Mouse (Mus musculus) kidney, adult 18-20 months (tissue): ENCODE data around the gene Rabif.

ENCODE experiments used
- DNase-seq: peaks from one replicate; pipeline ENCODE4 v3.0.0; 2021

The Rabif gene

DNA sequence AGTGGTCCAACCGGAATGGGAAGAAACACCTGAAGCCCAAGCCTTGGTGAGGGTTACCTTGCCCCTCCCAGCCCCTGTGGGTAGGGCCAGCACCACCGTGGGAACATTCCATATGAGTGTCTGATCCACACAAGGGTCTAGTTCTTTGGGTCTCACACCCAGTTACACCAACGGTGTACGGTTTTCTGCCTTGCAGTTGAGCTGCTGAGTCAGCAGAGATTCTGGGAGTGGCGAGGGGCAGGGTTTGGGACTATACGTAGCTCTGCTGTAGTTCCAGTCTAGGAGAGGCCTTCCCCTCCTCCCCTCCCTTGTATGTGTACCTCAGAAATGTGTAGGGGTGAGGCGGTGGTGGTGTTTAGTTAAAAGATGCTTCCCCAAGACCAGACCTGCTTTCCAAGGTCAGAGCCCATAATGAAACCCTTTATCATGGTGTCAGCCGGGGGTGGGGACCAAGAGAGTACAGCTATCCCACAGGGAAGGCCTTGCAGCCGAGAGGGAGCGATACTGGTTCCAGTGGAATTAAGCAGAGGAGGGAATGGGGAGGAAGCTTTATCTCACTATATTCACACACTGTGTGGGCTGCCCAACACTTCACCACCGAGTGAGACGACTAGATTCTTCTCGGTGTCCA is 60.9 kb downstream of the Rabif start:
- no peak for DNase-seq

DNA sequence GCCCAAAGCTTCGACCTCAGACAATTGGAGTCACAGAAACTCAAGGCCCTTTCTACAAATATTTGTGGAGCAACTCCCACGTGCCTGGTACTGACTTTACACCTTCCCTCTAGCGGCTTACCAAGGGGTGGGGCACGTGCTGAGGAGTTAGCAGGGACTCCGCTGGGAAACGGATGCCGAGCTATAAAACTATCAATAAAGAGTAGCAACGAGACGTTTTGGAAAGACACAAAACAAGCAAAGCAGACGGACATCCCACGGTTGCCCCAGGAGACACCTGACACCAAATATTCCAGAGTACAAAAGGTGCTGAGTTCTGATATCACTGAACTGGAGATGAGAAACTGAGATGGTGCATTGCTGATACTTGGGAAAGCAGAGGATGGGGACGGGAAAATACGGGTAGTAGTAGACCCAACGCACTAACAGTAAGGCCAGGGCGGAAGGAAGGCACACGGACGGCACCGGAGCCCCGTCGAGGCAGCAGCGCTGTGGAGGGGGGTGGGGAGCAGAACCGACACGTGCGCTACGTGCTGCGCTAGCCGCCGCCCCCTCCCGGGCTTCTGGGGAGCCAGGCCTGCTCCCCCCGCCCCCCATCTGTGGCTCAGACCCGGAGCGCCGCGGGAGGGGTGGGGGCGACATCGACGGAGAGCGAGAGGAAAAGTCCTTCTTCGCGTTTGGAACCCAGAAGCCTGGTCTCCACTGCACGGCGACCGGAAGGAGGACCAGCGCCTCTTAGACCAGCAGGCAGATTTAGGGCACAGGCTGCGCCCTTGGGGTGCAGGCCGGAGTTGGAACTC is 61.6 kb downstream of the Rabif start:
- peak; percentile 9 for DNase-seq

DNA sequence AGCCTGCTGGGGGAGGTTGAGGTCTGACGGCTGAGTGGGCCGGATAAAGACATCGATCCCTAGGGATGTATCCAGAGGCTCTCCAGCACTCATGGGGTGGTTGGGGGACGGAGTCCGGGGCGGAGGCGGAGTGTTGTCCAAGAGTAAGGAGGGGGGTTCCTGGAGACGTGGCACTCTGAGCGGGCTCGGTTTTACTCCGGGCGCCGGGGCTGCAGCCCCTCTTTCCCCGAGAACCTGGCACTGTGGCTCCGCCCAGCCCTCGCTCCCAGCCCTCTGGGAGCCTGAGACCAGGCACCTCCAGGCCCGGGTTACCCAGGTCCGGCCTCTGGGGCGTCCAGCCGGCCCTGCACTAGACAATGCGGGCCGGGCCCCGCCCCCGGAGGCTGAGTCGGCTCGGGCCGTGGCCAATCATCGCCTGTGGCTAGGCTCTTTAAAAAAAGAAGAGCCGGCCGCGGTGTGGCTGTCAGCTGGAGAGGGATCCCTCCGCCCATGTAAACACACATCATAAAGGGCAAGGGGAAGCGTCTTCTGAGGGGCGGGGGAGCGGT is 62.3 kb downstream of the Rabif start:
- DNase-seq: peak; percentile 97
